Mouse (Mus musculus): ENCODE measurements around the gene Spata2. TPM values are rescaled to one million over a fixed set of nuclear protein-coding genes. Genes with fewer than 3 reads are reported as not detected.

Spata2 gene
- total RNA-seq, 2 experiments from 2014 or later: 77.8 to 83.1 TPM

DNA sequence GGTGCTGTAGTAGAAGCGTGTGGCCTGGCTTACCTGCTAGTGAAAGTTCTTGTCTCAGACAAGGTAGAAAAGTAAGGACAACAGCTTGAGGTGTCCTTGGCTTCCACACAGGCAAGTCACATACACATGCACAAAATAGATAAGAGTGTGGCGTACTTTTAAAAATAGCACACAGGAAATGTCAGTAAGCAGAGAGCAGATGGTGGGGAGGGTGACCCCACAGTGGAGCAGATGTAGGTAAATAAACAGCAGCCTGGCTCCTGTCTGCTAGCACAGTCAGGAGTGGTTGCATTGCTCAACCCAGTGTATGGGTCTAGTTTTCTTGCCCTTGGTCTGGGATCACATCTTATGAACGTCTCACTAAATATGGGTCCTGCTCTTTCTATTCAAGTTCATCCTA lies 17.8 kb upstream of the Spata2 start:
- DNase-seq: no peak

DNA sequence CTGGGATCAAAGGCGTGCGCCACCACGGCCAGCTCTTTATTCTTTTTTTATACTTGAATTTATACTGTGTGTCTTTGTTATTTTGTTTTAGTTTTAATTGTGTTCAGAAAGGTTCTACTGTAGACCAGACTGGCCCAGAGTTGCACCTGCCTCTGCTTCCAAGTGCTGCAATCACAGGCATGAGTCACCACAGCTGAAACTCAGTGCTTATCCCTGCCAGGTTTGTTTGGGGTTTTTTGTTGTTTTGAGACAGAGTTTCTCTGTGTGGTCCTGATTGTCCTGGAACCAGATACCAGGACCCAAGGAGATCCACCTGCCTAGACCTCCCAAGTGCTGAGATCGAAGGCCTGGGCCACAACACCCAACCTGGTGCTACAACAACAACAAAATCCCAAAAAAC lies 15.9 kb upstream of the Spata2 start:
- DNase-seq: no peak

DNA sequence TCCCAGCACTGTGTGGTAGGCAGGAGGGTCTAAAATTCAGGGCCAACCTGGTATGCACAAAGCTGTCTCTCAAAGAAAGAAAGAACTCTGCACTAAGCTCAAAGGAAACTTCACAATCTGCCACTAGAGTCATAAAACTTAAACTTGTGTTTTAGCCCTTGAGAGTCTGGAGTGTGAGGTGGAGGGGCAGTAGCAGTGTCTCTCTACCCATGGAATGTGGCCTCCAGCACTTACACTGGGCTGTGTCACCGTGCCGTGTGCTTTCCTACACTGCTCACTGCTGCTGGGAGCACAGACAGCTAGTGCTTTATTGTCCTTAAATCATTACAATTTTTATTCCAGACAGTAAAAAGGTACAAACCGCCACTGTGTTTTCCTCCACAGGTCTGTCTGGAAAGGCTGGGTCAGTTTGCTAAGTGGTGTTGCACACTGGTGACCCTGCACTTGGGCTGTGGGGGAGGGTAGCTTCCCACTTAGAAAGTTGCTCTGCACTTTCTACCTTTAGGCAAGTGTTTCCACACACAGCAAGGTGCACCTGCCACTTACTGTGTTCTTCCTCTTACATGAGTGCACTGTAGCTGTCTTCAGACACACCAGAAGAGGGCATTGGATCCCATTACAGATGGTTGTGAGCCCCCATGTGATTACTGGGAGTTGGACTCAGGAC lies 15.2 kb upstream of the Spata2 start:
- no peak for DNase-seq

DNA sequence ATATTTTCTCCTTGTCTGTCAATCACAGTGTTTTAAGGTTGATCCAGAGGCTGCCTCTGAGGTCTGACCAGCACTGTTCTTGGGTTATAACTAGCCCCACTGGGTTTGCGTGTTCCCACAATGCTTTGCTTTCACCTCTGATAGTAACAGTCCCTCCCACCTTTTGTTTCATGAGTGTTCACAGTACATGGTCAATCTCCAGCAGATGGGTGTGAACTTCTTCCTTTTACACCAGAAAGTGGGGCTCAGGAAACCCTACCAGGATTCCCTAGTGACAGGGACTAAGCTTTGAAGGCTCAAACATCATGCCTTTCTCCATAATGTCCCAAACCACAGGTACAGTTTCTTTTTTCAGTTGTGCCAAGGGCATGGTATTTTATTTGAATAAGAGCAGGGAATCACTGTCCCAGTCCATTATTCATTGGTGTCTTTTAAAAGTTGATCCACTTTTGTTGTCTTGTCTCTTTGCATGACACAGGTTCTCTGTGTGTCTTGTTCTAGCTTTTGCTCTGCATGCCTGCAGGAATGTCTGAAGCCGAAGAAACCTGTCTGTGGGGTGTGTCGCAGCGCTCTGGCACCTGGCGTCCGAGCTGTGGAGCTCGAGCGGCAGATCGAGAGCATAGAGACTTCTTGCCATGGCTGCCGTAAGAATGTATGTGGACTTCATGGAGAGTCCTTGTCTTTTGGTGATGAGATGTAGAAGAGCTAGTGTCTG lies 14.0 kb upstream of the Spata2 start:
- DNase-seq: no peak

DNA sequence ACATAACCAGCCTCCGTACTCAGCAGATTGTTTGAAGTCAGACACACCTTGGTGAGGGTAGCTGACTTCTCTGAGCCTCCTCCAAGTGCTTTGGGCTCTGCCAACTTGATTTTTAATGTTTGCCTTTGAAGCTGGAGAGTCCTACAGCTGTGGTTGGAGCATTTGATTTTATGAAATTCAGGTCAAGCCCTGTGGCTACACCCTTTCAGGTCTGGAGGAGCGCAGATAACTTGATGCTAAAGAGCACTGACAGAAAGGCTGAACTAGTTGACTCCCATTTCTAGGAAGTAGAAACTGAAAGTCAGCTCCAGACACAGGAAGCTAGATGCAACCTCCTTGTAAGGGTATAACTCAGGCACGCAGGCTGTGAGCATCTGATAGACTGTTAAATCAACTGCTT lies 12.4 kb upstream of the Spata2 start:
- no peak for DNase-seq

DNA sequence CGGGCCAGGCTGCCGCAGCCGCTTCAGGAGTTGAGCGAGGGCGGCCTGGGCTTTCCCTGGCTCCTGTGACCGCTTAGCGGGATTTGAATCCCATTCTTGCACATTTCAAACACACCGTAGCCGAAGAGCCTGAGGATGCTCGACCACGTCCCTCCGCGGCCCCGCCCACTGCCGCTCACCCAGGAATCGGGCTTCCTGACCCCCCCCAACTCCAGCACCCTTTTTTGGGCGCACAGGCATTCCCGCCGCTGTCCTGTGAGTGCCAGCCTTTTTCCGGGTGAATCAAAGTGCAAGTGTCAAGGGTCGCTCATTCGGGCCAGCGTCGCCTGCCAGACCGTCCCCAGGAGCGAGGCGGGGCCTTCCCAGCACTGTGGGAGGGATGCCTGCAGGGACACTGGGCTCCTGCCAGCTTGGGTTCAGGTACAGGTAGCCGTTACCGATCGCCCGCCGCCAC lies 11.2 kb upstream of the Spata2 start:
- DNase-seq: no peak

DNA sequence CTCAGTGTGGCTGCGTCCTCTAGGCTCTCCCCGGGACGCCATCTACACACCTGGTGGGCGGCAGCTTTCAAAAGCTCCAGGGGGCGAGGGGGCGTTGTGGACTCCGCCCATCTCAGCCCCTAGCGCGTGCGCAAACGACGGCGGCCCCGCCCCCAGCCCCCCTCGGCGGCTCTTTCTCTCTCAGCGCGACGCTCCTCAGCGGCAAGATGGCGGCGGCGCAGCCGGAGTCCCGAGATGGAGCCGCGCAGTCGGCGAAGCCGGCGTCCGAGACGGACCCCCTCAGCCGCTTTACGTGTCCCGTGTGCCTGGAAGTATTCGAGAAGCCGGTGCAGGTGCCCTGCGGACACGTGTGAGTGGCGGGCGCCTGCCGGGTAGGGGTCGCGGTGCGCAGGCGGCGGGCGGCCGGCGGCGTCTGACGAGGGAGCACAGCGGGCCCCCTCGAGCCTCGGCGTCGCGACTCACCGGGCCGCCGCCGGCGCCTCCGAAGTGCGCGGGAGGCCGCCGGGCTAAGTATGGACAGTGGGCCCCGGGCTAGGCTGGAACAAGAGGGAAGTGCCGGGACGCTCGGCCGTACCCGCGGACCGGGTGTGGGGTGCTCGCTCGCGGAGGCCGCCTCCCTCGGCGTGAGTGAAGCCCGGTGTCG lies 10.7 kb upstream of the Spata2 start:
- DNase-seq: peak; percentile 89 to 90

DNA sequence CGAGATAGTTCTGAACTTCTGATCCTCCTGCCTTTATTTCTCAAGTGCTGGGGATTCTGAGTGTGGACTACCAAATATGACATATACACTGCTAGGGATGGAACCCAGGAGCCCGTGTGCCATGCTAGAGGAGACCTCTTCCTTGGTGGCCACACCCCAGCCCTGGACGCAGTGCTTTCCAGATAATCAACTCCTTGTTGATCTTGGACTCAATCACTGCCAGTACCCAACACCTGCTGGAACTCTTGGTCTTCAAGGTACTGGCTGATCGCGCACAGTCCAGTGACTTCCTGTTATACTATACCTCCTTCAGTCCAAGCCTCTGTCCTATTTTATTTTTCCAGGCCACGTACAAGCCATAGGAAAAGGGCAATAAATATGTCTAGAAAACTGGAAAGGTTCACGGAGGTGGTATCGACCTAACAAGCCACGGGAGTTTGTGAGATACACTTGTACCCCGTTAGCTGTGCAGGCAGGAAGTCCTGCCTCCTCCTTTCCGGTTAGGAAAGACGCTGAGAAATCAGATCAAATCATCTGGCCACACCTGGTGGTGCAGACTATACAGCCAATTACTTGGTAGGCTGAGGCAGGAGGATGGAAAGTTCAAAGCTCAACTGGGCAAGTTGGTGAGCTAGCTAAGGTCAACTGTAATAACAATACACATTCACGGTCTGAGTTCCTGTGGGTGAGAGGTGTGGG lies 10.0 kb upstream of the Spata2 start:
- no peak for DNase-seq

DNA sequence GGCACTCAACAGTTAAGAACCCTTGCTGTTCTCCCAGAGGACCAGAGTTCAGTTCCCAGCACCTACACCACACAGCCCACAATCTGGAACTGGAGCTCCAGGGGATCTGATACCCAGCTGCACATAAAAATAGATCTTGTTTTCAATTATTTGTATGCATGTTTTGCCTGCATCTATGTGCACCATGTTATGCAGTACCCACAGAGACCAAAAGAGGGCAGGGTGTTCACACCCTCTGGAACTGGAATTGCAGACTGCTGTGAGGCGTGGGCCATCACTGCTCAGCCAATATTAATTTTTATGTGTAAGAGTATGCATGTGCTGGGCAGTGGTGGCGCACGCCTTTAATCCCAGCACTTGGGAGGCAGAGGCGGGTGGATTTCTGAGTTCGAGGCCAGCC lies 4.6 kb upstream of the Spata2 start:
- DNase-seq: no peak

DNA sequence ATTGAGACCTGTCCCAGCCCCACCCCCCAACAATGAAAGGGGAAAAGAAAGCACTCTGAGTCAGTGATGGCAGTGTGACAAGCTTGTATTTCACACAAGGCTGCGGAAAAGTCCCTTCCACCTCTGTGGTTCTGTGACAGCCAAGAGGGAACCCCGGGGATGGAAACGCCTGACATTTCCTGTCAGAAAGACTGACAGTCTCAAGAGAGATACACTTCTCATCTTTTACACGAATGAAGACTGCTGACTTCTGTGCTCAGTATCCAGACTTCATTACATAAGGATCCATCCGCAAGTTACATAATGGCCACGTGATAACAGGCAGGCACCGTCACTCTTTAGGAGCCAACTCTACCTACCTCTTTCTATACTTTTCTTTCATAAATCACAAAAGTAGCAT lies 3.8 kb upstream of the Spata2 start:
- no peak for DNase-seq

DNA sequence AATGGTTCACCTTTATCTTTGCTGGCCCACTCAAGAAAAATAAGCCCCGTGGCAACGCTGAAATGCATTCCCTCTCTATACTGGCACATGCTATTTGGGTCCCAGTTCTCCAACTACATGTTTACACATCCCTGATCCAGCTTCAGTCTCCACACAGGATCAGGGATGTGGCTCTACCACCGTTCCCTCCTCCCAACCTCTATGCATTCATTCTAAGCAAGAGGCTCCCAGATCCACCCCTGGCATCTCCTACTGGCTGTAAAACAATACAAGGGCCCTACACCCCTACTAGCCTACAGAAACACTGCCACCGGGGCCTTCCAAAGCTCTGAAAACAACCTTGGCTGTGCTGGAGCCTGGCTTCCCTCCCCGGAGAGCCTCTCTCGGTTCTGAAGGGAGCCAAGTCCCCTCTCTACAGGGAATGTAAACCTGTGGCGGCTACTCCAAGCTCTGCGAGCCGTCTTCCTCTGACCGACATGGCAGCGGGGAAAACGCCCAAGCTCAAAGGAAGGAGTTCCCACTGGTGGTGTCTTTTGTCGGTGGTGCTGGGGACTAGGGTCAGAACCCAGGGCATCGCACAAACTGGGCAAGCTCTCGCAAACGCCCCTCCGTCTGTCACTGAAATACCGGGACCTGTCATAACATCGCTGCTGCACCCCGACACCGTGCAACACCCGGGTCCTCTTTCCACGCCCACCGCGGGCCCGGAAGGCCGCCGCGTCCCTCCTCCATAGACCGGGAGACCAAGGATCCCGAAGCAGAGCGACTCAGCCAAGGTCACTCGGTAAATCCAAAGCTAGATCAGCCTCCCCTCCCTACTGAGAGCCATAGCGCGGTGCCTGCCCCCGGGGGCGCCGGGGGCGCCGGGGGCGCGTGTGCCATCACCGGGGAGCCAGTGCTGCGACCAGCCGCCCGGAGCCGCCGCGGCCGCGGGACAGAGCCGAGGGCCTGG lies 654 bp downstream of the Spata2 start, which contains the start of gene Rnf114:
Rnf114 (plus strand) TSS at position 889 of the 952 bp plus-strand sequence.
- no peak for DNase-seq

DNA sequence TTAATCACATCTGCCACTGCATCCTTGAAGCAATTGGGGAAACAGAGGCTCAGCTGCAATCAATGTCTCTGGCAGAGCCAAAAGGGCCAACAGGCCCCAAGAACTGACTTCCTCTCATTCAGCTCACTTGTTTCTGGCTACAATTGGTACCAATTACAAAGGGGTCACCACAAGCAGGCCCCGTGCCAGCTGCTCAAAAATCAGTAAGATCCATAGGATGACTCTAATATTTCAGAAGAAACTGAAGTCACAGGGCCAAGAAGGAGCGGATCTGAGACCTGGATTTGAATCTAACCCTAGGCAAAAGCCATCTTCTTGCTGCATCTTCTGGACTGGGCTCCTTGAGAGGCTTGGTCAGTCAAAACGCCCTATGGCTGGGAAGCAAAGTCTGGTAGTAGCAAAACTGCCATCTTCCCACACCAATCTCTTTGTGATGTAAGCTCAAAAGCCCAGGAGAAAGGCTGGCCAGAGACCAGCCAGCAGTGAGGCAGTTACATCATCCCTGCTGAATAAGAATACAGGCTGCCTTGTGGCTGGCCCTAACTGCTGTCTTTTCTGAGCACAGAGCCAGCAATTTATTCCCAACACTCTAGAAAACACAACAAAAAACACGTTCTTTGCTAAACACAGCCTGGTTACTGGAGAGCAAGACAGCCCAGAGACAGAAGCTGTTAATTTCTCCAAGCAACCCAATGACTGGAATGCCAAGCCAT lies 1.7 kb downstream of the Spata2 start:
- peak; percentile 57 to 64 for DNase-seq

DNA sequence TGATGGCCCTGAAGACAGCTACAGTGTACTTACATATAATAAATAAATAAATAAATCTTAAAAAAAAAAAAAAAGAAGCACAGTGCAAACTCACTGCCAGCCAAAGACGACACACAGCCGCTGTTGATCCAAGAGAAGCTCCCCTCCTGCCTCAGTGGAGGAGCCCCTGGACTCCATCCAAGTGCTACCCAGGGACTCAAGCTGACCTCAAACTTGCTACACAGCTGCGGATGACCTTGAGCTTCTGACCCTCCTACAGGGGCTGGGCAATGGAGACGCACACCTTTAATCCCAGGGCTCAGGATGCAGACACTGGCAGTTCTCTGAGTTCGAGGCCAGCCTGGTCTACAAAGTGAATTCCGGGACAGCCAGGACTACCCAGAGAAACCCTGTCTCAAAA lies 4.7 kb downstream of the Spata2 start:
- DNase-seq: no peak

DNA sequence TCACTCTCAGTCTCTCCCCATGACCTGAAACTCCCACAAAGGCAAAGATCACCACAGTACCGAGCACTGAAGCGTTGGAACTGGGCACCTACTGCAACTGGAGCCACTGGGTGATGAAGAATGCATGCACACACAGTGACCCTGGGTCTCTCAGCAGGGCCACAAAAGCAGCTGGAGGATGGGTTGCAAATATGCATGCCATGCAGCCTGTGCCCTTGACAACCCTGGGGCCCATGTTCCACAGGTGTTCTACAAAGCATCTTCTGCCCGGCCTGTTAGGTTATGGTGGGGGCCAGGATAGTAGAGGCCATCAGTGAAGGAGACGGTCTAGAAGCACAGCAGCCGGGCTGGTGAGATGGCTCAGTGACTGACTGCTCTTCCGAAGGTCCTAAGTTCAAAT lies 5.1 kb downstream of the Spata2 start:
- no peak for DNase-seq

DNA sequence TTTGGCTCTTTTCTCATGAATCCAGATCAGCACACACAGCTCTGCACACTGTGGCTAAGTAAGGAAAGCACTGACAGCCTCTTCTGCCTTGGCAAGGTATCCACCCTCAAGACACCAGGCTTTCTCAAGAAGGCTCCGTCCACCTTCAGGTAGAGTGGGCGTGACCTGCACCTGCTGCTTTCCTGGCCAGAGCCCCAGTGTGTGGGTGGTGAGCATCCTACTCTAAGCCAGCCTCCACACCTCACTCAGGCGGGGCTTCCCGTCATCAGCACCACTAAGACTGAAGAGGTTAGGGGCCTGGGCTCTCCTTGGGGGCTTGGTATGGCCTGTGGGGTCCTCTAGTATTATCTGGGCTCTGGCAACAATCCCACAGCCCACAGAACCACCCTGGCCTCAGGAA lies 6.1 kb downstream of the Spata2 start:
- no peak for DNase-seq

DNA sequence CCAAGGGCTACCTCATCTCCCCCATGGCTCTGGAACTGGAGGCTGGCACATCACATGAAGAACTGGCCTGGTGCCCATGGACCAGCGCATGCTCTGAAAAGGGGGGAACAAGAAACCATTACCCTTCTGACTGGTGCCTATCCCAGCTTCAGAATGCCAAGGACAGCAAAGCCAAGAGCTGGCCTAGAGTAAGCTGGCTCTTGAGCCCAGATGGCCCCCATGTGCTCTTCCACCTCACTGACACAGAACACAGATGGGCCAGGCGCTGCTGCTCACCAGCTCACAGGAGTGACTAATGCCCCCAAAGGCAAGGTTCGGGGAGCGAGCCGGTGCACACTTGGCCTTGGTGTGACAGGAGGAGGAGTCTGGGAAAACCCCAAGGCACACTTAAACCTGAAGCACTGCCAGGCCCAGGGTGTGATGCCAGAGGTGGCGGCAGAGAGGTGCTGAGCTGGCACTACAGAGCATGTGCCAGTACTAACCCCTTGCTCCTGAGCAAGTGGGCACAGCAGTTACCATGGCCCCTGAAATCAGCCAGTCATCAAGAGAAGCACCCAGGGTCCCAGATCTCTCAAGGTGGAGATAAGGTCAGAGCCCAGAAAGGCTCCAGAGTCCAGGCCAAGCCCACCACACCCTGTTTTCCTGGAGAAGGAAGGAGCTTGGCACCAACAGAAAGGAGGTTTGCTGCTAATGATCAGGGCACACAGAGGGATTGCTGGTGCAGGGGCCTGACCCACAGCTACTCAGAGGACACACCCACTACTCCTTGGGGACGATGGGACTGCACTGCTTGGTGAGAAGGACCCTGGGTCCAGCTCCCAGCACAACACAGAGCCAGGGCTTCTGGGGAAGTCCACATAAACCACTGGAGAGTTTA lies 6.9 kb downstream of the Spata2 start:
- peak; percentile 66 to 72 for DNase-seq

DNA sequence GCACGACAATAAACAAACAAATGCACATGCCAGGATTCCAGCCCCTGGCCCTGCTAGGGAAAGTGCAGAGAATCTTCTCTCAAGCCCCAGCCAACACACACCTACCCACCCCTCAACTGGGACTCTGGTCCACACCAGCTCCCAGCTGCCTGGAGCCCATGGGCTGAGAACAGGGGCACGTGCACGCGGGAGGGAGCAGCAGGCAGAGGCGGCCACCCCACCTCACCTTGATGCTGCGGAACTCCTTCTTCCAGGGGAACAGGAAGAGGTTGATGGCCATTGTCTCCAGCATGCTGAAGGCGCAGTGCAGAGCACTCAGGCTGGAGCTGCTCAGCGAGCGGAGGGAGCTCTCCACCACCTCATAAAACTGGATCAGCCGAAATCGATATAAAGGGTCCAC lies 7.8 kb downstream of the Spata2 start:
- no peak for DNase-seq

DNA sequence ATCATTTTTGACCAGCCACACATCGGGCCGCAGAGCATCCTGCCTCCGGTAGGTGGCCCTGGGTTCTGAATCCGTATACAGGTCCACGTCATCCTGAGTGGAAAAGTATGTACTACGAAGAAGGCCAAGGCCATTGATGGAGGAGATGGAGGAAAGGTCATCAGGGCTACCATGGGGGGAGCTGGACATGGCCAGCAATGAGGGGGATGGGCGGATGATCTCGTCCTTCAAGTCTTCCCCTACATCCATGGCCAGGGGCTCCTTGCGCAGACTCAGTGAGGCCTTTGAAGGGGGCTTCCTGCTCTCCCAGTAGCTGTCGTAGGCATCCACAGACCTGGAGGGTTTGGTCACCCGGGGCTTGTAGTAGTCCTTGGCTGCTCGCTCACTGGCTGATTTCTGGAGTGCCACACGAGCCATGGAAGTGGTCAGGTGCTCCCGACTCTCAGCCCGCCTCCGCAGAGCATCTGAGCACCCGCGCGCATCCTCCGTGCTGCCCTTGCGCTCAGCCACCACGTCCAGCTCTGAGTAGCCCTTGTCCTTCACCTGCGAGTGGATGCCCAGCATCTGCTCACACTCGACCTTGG lies 8.8 kb downstream of the Spata2 start:
- no peak for DNase-seq

DNA sequence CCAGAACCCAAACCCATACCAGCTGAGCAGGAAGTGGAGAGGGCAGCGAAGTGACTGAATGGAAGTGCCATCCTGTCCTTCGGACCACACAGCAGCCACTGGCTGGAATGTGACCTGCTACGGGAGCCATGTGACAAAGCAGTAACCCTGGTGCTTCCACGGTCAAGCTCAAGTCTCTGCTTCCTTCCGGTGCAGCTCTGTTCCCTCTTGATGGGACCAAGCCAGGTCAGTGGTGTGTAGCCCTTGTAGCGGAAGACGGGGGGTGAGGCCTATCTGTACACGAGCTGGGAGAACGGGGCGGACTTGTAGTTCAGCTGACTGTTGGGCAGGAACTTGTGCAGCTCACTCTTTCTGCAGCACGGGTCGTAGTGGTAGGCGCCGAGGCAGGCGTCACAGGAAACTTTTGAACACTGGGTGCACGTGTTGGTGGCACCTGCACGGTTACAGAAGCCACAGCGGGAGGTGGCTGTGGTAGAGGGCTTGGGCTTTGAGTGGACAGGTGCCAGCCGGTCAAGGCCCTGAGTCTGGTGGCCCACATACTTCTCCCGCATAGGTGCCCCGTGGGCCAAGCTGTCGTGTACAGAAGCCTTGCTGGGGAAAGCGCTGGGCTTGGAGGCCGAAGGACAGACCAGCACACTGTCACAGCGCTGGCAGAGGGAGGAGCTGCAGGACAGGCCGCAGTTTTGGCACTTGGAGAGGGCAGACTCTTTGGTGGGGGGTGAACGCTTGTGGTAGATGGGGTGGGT lies 9.4 kb downstream of the Spata2 start:
- DNase-seq: no peak

Data from layer of hippocampus, postnatal 36 days (tissue).